Mouse (Mus musculus) C2C12 (cell line): ENCODE data around the gene Nox4. TPM values are rescaled to one million over a fixed set of nuclear protein-coding genes. Genes with fewer than 3 reads are reported as not detected.

Source experiments
- H3K27me3 ChIP-seq: one replicate; pipeline ENCODE4 v1.6.1; 2011; ENCODE audit not compliant: control insufficient read depth, insufficient read depth, insufficient read length
- H3K36me3 ChIP-seq: one replicate; pipeline ENCODE4 v1.6.1; 2011; ENCODE audit not compliant: control insufficient read depth, insufficient read depth
- H3K4me3 ChIP-seq: one replicate; pipeline ENCODE4 v1.5.1; 2011; ENCODE audit warnings: mild to moderate bottlenecking, control low read depth; ENCODE audit not compliant: poor library complexity, insufficient read depth, severe bottlenecking
- H3K79me2 ChIP-seq: one replicate; pipeline ENCODE4 v1.6.1; 2011; ENCODE audit not compliant: control insufficient read depth, insufficient read depth
- H3K79me3 ChIP-seq: one replicate; pipeline ENCODE4 v1.6.1; 2011; ENCODE audit warnings: low read depth, control low read depth
- H3ac ChIP-seq: one replicate; pipeline ENCODE3; 2011; ENCODE audit warnings: low read depth; ENCODE audit not compliant: control insufficient read depth, insufficient read length
- CEBPB ChIP-seq: IDR thresholded peaks from one replicate; pipeline ENCODE4 v1.6.1; 2011; ENCODE audit warnings: low read depth, mild to moderate bottlenecking, control low read depth, moderate library complexity
- CTCF ChIP-seq: IDR thresholded peaks from one replicate; pipeline ENCODE4 v1.5.1; 2011; ENCODE audit not compliant: control insufficient read depth, insufficient read depth, insufficient read length
- FOSL1 ChIP-seq: IDR thresholded peaks from one replicate; pipeline ENCODE4 v1.8.0; 2011; ENCODE audit warnings: mild to moderate bottlenecking, low read length; ENCODE audit not compliant: poor library complexity, insufficient read depth, severe bottlenecking
- MAX ChIP-seq: IDR thresholded peaks from one replicate; pipeline ENCODE4 v1.6.1; 2011; ENCODE audit warnings: mild to moderate bottlenecking, control low read depth
- MYOD1 ChIP-seq: IDR thresholded peaks from one replicate; pipeline ENCODE4 v1.6.1; 2011; ENCODE audit warnings: low read depth; ENCODE audit not compliant: control insufficient read depth, insufficient read length
- MYOG ChIP-seq: IDR thresholded peaks from one replicate; pipeline ENCODE4 v1.6.1; 2011; ENCODE audit not compliant: control insufficient read depth, insufficient read length; ENCODE audit errors: extremely low read depth
- USF1 ChIP-seq: IDR thresholded peaks from one replicate; pipeline ENCODE4 v1.6.1; 2011; ENCODE audit warnings: low read depth, mild to moderate bottlenecking, control low read depth, moderate library complexity
- polyA plus RNA-seq: library from polyadenylated mRNA; unstranded; fragments of >200 nt; fragmentation: generic; extraction: Trizol; gene quantifications from one replicate; pipeline ENCODE4 v1.2.1, GENCODE M21; 2012; ENCODE audit warnings: missing spikeins

The Nox4 gene
- polyA plus RNA-seq, 1 experiment, result 0.99 TPM

- Histone ChIP-seq H3K79me3 (no peaks in the 10 kb centered on the region), H3K79me2 (no peaks in the 10 kb centered on the region), H3K27me3 (no peaks in the 10 kb centered on the region), H3ac (no peak overlapping the region), H3K36me3 (no peaks in the 10 kb centered on the region), H3K4me3 (no peak overlapping the region)
- no peak for TF ChIP-seq MYOG
- TF ChIP-seq MAX, result no peak
- no peak for TF ChIP-seq USF1
- no peak for TF ChIP-seq FOSL1
- no peak for TF ChIP-seq MYOD1
- TF ChIP-seq CEBPB, result no peak
- no peak for TF ChIP-seq CTCF
These were observed 18.6 kb upstream of the Nox4 start for GRCm38 (mm10) chr7:87227051-87227948.

GRCm38 (mm10) chr7:87229502-87229901 is 16.4 kb upstream of the Nox4 start:
- H3K36me3 ChIP-seq, result no peaks in the 10 kb centered on the region
- no peaks in the 10 kb centered on the region for H3K27me3 ChIP-seq
- TF ChIP-seq CEBPB (no peak), USF1 (no peak), MYOG (no peak), CTCF (no peak), MAX (no peak), MYOD1 (no peak), FOSL1 (no peak)
- no peaks in the 10 kb centered on the region for H3K79me2 ChIP-seq
- H3K4me3 ChIP-seq, result no peak overlapping the region
- H3ac ChIP-seq, result no peak overlapping the region
- no peaks in the 10 kb centered on the region for H3K79me3 ChIP-seq

- Histone ChIP-seq H3K4me3 (no peak overlapping the region), H3ac (no peak overlapping the region), H3K79me2 (no peaks in the 10 kb centered on the region), H3K79me3 (no peaks in the 10 kb centered on the region), H3K27me3 (no peaks in the 10 kb centered on the region), H3K36me3 (no peaks in the 10 kb centered on the region)
- TF ChIP-seq CTCF (no peak), FOSL1 (peak; percentile 38), USF1 (peak; percentile 27)
These were observed 4.8 kb upstream of the Nox4 start for GRCm38 (mm10) chr7:87241139-87241538.

DNA sequence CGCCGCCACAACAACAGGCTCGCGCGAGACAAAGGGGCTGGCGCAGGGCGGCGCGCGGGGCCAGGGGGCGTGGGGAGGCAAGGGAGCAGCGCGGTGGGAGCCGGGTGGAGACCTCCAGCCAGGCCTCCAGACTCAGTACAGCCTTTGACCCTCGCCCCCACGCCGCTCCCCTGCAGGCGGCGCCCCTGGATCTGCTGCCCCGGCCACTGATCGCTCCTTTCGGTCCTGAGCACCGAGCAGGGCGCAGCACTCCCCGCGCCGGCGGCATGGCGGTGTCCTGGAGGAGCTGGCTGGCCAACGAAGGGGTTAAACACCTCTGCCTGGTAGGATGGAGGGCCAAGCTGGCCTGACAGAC is 661 bp downstream of the Nox4 start:
- Histone ChIP-seq H3K27me3 (no peaks in the 10 kb centered on the region), H3K79me3 (no peaks in the 10 kb centered on the region), H3K4me3 (peak overlapping the region; percentile 32), H3K36me3 (no peaks in the 10 kb centered on the region), H3K79me2 (no peaks in the 10 kb centered on the region), H3ac (peak overlapping the region; percentile 61)
- no peak for TF ChIP-seq FOSL1
- peak; percentile 9 for TF ChIP-seq CTCF
- no peak for TF ChIP-seq MYOD1

DNA sequence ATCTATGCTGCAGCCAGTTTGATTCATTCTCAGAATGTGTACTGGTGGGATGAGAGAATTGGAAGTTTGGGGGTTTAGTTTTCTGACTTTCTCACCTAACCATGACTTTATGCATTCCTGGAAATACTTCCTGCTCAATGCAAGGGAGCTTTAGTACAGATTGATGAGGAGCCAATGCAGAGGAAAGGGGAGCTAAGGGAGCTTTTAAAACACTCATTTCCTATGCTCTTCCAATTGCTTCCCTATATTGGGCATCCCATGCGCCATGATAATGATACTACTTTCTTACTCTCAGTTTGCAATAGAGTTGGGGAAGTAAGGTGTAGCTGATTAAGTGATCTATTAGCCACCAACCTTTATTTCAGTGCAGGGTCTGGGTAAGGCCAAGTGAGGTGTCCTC is 1.0 kb downstream of the Nox4 start:
- H3K4me3 ChIP-seq, result peak overlapping the region; percentile 32
- peak overlapping the region; percentile 61 for H3ac ChIP-seq
- H3K27me3 ChIP-seq, result no peaks in the 10 kb centered on the region
- H3K79me3 ChIP-seq, result no peaks in the 10 kb centered on the region
- H3K79me2 ChIP-seq, result no peaks in the 10 kb centered on the region
- H3K36me3 ChIP-seq, result no peaks in the 10 kb centered on the region
- no peak for TF ChIP-seq MYOD1
- no peak for TF ChIP-seq FOSL1
- TF ChIP-seq MYOG, result no peak
- TF ChIP-seq MAX, result no peak
- TF ChIP-seq CEBPB, result no peak
- no peak for TF ChIP-seq CTCF
- no peak for TF ChIP-seq USF1

DNA sequence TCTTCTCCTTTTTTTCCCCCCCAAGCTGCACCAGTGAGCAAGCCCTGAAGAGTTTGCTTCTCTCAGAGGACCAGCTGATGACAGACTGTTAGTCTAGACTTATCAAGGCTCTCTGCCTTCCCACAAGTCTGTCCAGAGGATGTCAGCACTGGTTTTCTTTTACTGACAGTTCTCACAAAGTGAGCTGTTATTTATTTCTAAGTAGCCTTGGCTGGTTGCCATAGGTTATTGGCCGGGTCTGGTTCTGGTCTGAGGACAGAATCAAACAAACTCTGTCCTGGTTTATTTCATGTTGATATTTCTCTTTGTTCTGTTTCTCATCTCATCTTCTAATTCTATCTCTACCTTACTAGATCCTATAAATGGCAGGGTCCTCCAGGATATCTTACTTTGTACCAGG is 2.0 kb downstream of the Nox4 start:
- TF ChIP-seq FOSL1 (no peak), USF1 (no peak), MYOG (no peak), CTCF (no peak), MYOD1 (no peak), CEBPB (no peak), MAX (no peak)
- no peaks in the 10 kb centered on the region for H3K79me2 ChIP-seq
- no peaks in the 10 kb centered on the region for H3K79me3 ChIP-seq
- H3K27me3 ChIP-seq, result no peaks in the 10 kb centered on the region
- no peak overlapping the region for H3ac ChIP-seq
- H3K36me3 ChIP-seq, result no peaks in the 10 kb centered on the region
- H3K4me3 ChIP-seq, result no peak overlapping the region
